Mouse (Mus musculus) lung, postnatal 0 days (tissue): ENCODE measurements around the gene B9d2. TPM values are rescaled to one million over a fixed set of nuclear protein-coding genes. Genes with fewer than 3 reads are reported as not detected.

Experiments used
- ATAC-seq: fragments of 200-750 bp; cut with Nextera tagmentation; 2 replicates; pipeline ENCODE4 v1.8.0; 2017; ENCODE audit warnings: moderate library complexity
- DNase-seq: peaks from one replicate; pipeline ENCODE4 v3.0.0-alpha.2; 2016; ENCODE audit warnings: low spot score
- H3K27ac ChIP-seq: fragments of 300-500 bp; sonication (generic); 2 replicates; pipeline ENCODE4 v1.5.1; 2014; ENCODE audit warnings: antibody characterized with exemption, mild to moderate bottlenecking, low read length, mixed read lengths
- H3K27me3 ChIP-seq: fragments of 300-500 bp; sonication (generic); replicated peaks from 2 replicates; pipeline ENCODE4 v1.6.1; 2014; ENCODE audit warnings: low read length, mixed read lengths; ENCODE audit not compliant: insufficient read depth
- H3K36me3 ChIP-seq: fragments of 300-500 bp; sonication (generic); 2 replicates; pipeline ENCODE4 v1.6.1; 2014; ENCODE audit warnings: low read length, mixed read lengths; ENCODE audit not compliant: insufficient read depth
- H3K4me1 ChIP-seq: fragments of 300-500 bp; sonication (generic); 2 replicates; pipeline ENCODE4 v1.6.1; 2014; ENCODE audit warnings: antibody characterized with exemption, low read depth, low read length, mixed read lengths; ENCODE audit not compliant: insufficient read depth
- H3K4me2 ChIP-seq: fragments of 300-500 bp; sonication (generic); replicated peaks from 2 replicates; pipeline ENCODE4 v1.6.1; 2014; ENCODE audit warnings: low read depth, mild to moderate bottlenecking, low read length, moderate library complexity, mixed read lengths
- H3K4me3 ChIP-seq: fragments of 300-500 bp; sonication (generic); 2 replicates; pipeline ENCODE4 v1.5.1; 2014; ENCODE audit warnings: low read depth, low read length
- H3K9ac ChIP-seq: fragments of 300-500 bp; sonication (generic); replicated peaks from 2 replicates; pipeline ENCODE4 v1.6.1; 2014; ENCODE audit warnings: low read depth, mild to moderate bottlenecking
- H3K9me3 ChIP-seq: fragments of 300-500 bp; sonication (generic); 2 replicates; pipeline ENCODE4 v1.6.1; 2016; ENCODE audit warnings: low read length, mixed read lengths
- CTCF ChIP-seq: IDR thresholded peaks from 2 replicates; pipeline ENCODE4 v1.5.1; 2016; ENCODE audit warnings: antibody characterized with exemption, mild to moderate bottlenecking
- EP300 ChIP-seq: IDR thresholded peaks from 2 replicates; pipeline ENCODE4 v1.6.1; 2016; ENCODE audit warnings: antibody characterized with exemption, mild to moderate bottlenecking, control low read depth
- WGBS: fragments of 180-500 bp; shearing (Covaris S2); extraction: QIAGEN DNeasy Blood & Tissue Kit; methylation state at CpG from one replicate; pipeline ENCODE4 v1.1.7; 2014; 5-methylcytosine and 5-hydroxymethylcytosine counted together
- polyA plus RNA-seq: library from polyadenylated mRNA; unstranded; fragments of >200 nt; fragmentation: Nextera tagmentation; extraction: Ambion mirVana; gene quantifications from 2 replicates; pipeline ENCODE4 v1.2.1, GENCODE M21; 2015

The B9d2 gene
- polyA plus RNA-seq, 1 experiment from 2014 or later, result 28.8 TPM

DNA sequence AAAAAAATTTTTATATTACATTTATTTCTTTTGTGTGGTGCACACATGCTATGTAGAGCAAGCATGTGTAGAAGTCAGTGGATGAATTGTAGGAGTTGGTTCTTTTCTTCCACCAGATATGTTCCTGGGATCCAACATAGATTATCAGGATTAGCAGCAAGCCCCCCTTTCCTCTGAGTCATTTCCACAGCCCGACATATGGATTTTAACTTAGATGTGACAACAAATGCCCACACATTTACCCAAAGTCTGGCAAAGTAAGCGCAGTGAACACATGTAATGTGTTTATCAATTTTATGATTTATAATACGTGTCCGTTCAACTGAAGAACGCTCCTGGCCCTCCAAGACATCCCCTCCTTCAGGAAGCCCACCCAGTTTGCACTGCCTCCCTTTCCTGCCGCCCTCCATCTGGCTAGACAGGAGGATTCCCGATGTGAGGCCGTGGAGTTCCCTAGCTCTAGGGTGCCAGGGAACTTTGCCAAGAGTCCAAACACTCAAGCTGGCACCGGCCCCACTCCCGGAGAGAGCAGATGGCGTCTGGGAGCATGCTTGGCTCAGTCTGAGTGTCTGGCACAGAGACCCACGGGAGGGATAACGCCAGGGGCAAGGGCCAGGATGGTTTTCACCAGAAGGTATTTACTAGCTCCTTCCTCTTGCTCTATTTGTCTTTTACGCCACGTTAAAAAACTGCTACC is 4.3 kb upstream of the B9d2 start:
- 0 out of 2 replicates have a peak overlapping the region, but pooled peaks have one; percentile 8 for H3K4me2 ChIP-seq
- peaks cover 4% of the 10 kb centered on the region; the same call in 1 of the 2 replicates for H3K27me3 ChIP-seq
- ATAC-seq (peak; percentile 13; the same call in 1 of the 2 replicates), DNase-seq (peak; percentile 83)
- H3K9ac ChIP-seq, result no peak overlapping the region
- 16% methylated on average over 15 of the region's 15 CpGs for WGBS
- no peak for TF ChIP-seq CTCF
- TF ChIP-seq EP300, result no peak
- no peaks in the 10 kb centered on the region for H3K9me3 ChIP-seq
- H3K27ac ChIP-seq, result peak overlapping the region; percentile 38
- H3K4me1 ChIP-seq, result peaks cover 22% of the 10 kb centered on the region
- no peak overlapping the region for H3K4me3 ChIP-seq
- no peaks in the 10 kb centered on the region for H3K36me3 ChIP-seq

DNA sequence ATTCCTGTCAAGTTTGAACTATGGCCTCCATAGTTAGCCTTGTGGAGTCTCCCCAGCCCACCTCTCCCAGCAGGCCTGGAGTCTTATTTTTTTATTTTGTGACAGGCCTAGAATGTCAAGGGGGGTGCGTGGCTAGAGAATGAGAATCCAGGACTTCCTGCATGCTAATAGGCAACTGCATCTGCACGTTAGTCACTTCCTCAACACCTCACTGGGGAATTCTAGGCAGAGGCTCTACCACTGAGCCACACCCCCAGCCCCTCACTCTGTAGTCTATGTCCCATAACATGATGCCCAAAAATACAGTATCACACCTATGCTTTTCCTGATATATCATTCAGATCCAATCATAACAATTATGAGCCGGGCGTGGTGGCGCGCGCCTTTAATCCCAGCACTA is 3.6 kb upstream of the B9d2 start:
- no peaks in the 10 kb centered on the region for H3K36me3 ChIP-seq
- 87% methylated on average over 7 of the region's 7 CpGs for WGBS

DNA sequence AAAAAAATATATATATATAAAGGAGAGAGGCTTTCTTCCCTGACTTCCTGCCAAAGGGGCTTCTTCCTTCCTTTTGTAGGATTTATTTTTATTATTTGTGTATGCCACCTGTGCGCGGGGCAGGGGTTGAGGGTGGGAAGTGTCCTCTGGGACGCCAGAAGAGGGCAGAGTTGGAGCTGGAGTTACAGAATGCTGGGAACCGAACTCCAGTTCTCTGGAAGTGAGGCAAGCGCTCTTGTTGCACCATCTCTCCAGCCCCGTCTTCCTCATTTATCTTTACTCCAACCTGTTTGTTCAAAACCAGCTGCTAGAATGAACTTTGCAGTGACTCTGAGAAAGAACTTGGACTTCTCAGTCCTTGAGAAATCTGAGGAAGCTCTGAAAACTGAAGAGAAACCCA is 609 bp upstream of the B9d2 start:
- Histone ChIP-seq H3K4me1 (peaks cover 24% of the 10 kb centered on the region), H3K9ac (no peak overlapping the region), H3K4me3 (peak overlapping the region; percentile 63; the same call in 1 of the 2 replicates), H3K36me3 (no peaks in the 10 kb centered on the region), H3K27ac (peak overlapping the region; percentile 92; the same call in 1 of the 2 replicates), H3K9me3 (no peaks in the 10 kb centered on the region), H3K27me3 (no peaks in the 10 kb centered on the region), H3K4me2 (peak overlapping the region; percentile 27)
- DNase-seq, result peak; percentile 59
- 9% methylated on average over 6 of the region's 6 CpGs for WGBS
- ATAC-seq, result no peak
- TF ChIP-seq CTCF (peak; percentile 46), EP300 (peak; percentile 30; the same call in 1 of the 2 replicates)

More for the DNA sequence above, 3.6 kb upstream of the B9d2 start:
- H3K4me3 ChIP-seq, result no peak overlapping the region
- peaks cover 4% of the 10 kb centered on the region; the same call in 1 of the 2 replicates for H3K27me3 ChIP-seq
- H3K4me1 ChIP-seq, result peaks cover 26% of the 10 kb centered on the region
- H3K4me2 ChIP-seq, result no peak overlapping the region
- peak overlapping the region; percentile 38; the same call in 1 of the 2 replicates for H3K27ac ChIP-seq
- ATAC-seq (no peak), DNase-seq (no peak)
- no peak for TF ChIP-seq CTCF
- TF ChIP-seq EP300, result no peak
- H3K9me3 ChIP-seq, result no peaks in the 10 kb centered on the region
- H3K9ac ChIP-seq, result no peak overlapping the region

- no peak for TF ChIP-seq CTCF
- TF ChIP-seq EP300, result no peak
- Histone ChIP-seq H3K4me3 (0 out of 2 replicates have a peak overlapping the region, but pooled peaks have one; percentile 63), H3K27ac (no peak overlapping the region), H3K9me3 (no peaks in the 10 kb centered on the region), H3K9ac (no peak overlapping the region), H3K27me3 (no peaks in the 10 kb centered on the region), H3K4me1 (peaks cover 16% of the 10 kb centered on the region), H3K4me2 (peak overlapping the region; percentile 27), H3K36me3 (no peaks in the 10 kb centered on the region)
- ATAC-seq, result no peak
- WGBS, result 52% methylated on average over 14 of the region's 15 CpGs
- no peak for DNase-seq
Measured at GRCm38 (mm10) chr7:25681341-25682231, 1.0 kb downstream of the B9d2 start.

DNA sequence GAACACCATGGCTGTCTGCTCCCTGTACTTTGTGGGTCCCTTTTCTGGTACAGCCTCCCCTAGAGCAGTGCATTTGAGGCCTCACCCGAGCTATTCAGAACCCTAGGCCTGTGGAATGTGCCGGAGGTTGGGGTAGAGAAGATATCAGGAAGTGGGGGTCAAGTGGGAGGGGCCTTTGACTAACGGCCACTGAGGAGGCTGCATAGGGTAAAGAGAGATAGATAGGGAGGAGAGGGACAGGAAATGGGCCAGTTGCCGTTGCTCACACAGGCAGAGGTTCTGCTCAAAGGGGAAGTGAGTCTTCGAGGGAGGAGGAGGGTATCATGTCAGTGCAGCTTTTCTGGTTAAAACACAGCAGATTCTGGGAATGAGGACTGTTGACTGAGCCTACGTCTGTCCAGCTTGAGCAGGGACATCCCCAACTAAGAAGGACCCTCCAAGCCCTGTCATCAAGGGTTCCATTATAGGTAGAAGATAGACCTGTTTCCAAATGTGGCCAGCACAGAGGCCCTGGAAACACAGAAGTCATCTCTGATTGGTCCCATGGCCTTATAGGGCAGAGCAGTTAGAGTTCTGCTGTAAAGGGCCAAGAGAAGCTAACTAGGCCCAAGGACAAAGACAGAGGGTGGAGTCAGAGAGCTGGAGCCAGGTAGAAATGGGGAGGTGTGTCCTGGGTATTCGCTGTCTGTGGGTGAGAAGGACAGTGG is 3.0 kb downstream of the B9d2 start:
- ATAC-seq (no peak), DNase-seq (peak; percentile 55)
- TF ChIP-seq CTCF, result no peak
- no peak for TF ChIP-seq EP300
- Histone ChIP-seq H3K27me3 (no peaks in the 10 kb centered on the region), H3K36me3 (no peaks in the 10 kb centered on the region), H3K27ac (no peak overlapping the region), H3K9me3 (no peaks in the 10 kb centered on the region), H3K4me2 (no peak overlapping the region), H3K4me1 (peaks cover 13% of the 10 kb centered on the region; the same call in 1 of the 2 replicates), H3K4me3 (no peak overlapping the region), H3K9ac (no peak overlapping the region)
- 41% methylated on average over 7 of the region's 7 CpGs for WGBS
